Mouse (Mus musculus) bone marrow, adult 2 months (tissue): ENCODE measurements at regions not wholly inside any gene's neighbourhood (a gene's known extent, or its start where the extent isn't known, plus 50 kb on each side); places are given as distances from the start of the nearest gene placed in this dataset.

ENCODE experiments used
- CTCF ChIP-seq: fragments of 200-500 bp; IDR thresholded peaks from 2 replicates; pipeline ENCODE4 v1.5.1; 2011; ENCODE audit warnings: low read length, control low read depth; ENCODE audit not compliant: control insufficient read depth, insufficient read depth
- POLR2A ChIP-seq: fragments of 200-500 bp; IDR thresholded peaks from 2 replicates; pipeline ENCODE4 v1.6.1; 2011; ENCODE audit warnings: low read depth, mild to moderate bottlenecking, control low read depth, low read length, borderline replicate concordance; ENCODE audit not compliant: control insufficient read depth

- no peak for TF ChIP-seq CTCF
- no peak for TF ChIP-seq POLR2A
These were observed 75.2 kb upstream of the Arid5b start for GRCm38 (mm10) chr10:68353692-68354232.
